In genomic region chr13:97750851-97751381, GRCm38 (mm10) we compare ENCODE assay signal across 9 mouse cellular contexts. TPM values are rescaled to one million over a fixed set of nuclear protein-coding genes. Genes with fewer than 3 reads are reported as not detected.
DNase-seq lines count a peak whose midpoint lies in the region; ATAC-seq lines count a peak whose summit lies in the region.
"Had no signal": no experiment of that assay in that cellular context is flagged by ENCODE, and none has a peak within 500 bp of the region (broad histone marks: within the 10 kb centered on the region; RNA-seq: fewer than 3 reads in every experiment).

No protein-coding gene starts in this region.

- no peak overlapping the region for H3K4me2 ChIP-seq in forebrain, embryonic 15.5 days (replicated peaks)
- H3K4me2 ChIP-seq in midbrain, embryonic 14.5 days (ENCODE audit: low read length) = no peak overlapping the region
- H3K4me2 ChIP-seq: liver, embryonic 15.5 days had no signal

- DNase-seq in left cerebral cortex, postnatal 4 days = peak; percentile 76
- no peak for DNase-seq in left cerebral cortex, adult 11 months (ENCODE audit: low spot score)
- peak; percentile 52 to 58 for DNase-seq in cerebellum, adult 18-20 months
- DNase-seq in midbrain, embryonic 14.5 days = peak; percentile 51
- DNase-seq in gastrocnemius, postnatal 14 days = no peak
- DNase-seq in adrenal gland, postnatal 4 days (ENCODE audit: low spot score in 2 of 2) = no peak
- no peak for DNase-seq in adrenal gland, postnatal 36 days

- ATAC-seq in forebrain, embryonic 15.5 days (replicated peaks) = no peak; the same call in 1 of the 2 replicates
- ATAC-seq in midbrain, embryonic 14.5 days (ENCODE audit: low FRiP score, low TSS enrichment) = no peak

- no peaks in the 10 kb centered on the region for H3K36me3 ChIP-seq in forebrain, embryonic 15.5 days
- no peaks in the 10 kb centered on the region for H3K36me3 ChIP-seq in midbrain, embryonic 14.5 days (ENCODE audit: control insufficient read depth, insufficient read depth, low read length)
- H3K36me3 ChIP-seq: liver, embryonic 15.5 days had no signal

- H3K27ac ChIP-seq in forebrain, embryonic 15.5 days (replicated peaks) = peak overlapping the region; percentile 85
- peak overlapping the region; percentile 28; the same call in 1 of the 2 replicates for H3K27ac ChIP-seq in midbrain, embryonic 14.5 days (replicated peaks; ENCODE audit: low read depth, low read length)
- H3K27ac ChIP-seq: liver, embryonic 15.5 days had no signal

- no peak overlapping the region for H3K4me3 ChIP-seq in forebrain, embryonic 15.5 days
- H3K4me3 ChIP-seq in midbrain, embryonic 14.5 days (replicated peaks; ENCODE audit: low read depth, low read length) = no peak overlapping the region
- H3K4me3 ChIP-seq: liver, embryonic 15.5 days had no signal

- H3K4me1 ChIP-seq in forebrain, embryonic 15.5 days = peaks cover 51% of the 10 kb centered on the region
- H3K4me1 ChIP-seq in midbrain, embryonic 14.5 days (ENCODE audit: control insufficient read depth, insufficient read depth, low read length) = peaks cover 28% of the 10 kb centered on the region

- WGBS in forebrain, embryonic 15.5 days = 24% methylated on average over 4 of the region's 4 CpGs
- WGBS in midbrain, embryonic 14.5 days = 60% methylated on average over 4 of the region's 4 CpGs

- intact Hi-C loops in left cerebral cortex, postnatal 4 days (cut with DNase I) = loop anchor here (10.0 kb wide), 1 partner anchor 154 kb away; no protein-coding TSS in a partner anchor
- intact Hi-C loops in gastrocnemius, postnatal 14 days (cut with DNase I; ENCODE audit: low total_unique reads) = no loop called here

- no peak overlapping the region for H3K9ac ChIP-seq in forebrain, embryonic 15.5 days (replicated peaks)
- no peak overlapping the region for H3K9ac ChIP-seq in midbrain, embryonic 14.5 days (replicated peaks; ENCODE audit: low read length)
- H3K9ac ChIP-seq: liver, embryonic 15.5 days had no signal

- no peaks in the 10 kb centered on the region for H3K9me3 ChIP-seq in forebrain, embryonic 15.5 days
- H3K9me3 ChIP-seq in midbrain, embryonic 14.5 days (ENCODE audit: control insufficient read depth, low read length) = no peaks in the 10 kb centered on the region
- H3K9me3 ChIP-seq: liver, embryonic 15.5 days had no signal

- no peaks in the 10 kb centered on the region for H3K27me3 ChIP-seq in forebrain, embryonic 15.5 days
- H3K27me3 ChIP-seq in midbrain, embryonic 14.5 days (ENCODE audit: control insufficient read depth, insufficient read depth, low read length) = no peaks in the 10 kb centered on the region
- H3K27me3 ChIP-seq: liver, embryonic 15.5 days had no signal

RNA-seq across cellular contexts. Expression of gene Gm10260, which starts 9.5 kb away (rescaled TPM):
- total RNA-seq in left cerebral cortex, postnatal 4 days (2021) = 100 to 1,000 TPM; 149 to 157 TPM
- 0.59 and 4.8 TPM in 2 replicates for polyA plus RNA-seq in forebrain, embryonic 15.5 days (2015; fragmentation: Nextera tagmentation; extraction: Ambion mirVana)
- polyA plus RNA-seq in midbrain, embryonic 14.5 days (2014; fragmentation: Nextera tagmentation; extraction: Ambion mirVana) = not detected in 2 replicates
- 100 to 1,000 TPM; 129 to 154 TPM for total RNA-seq in gastrocnemius, postnatal 14 days (2021)
- total RNA-seq in adrenal gland, postnatal 4 days (2021) = 100 to 1,000 TPM; 347 to 381 TPM
- total RNA-seq in adrenal gland, postnatal 36 days (2021) = 100 to 1,000 TPM; 227 TPM

Comparison
In these comparisons a context has a peak if more than half of its experiments do, and no peak if none do; other contexts are left out.
1. DNase-seq: peak in left cerebral cortex, postnatal 4 days (single experiment), cerebellum, adult 18-20 months (2 of 2) and midbrain, embryonic 14.5 days (single experiment); none in left cerebral cortex, adult 11 months (single experiment), gastrocnemius, postnatal 14 days (single experiment), adrenal gland, postnatal 4 days (0 of 2) and adrenal gland, postnatal 36 days (0 of 2).